Mouse (Mus musculus) limb, embryonic 11.5 days (tissue): ENCODE data around the gene Pfas. TPM values are rescaled to one million over a fixed set of nuclear protein-coding genes. Genes with fewer than 3 reads are reported as not detected.

Source experiments
- ATAC-seq: fragments of 200-750 bp; cut with Nextera tagmentation; 2 replicates; pipeline ENCODE4 v1.8.0; 2017; ENCODE audit warnings: low read depth; ENCODE audit not compliant: insufficient number of reproducible peaks, low FRiP score, low TSS enrichment
- DNase-seq: peaks from one replicate; pipeline ENCODE4 v3.0.0-alpha.2; 2015; ENCODE audit warnings: low spot score
- H3K27ac ChIP-seq: fragments of 300-500 bp; sonication (generic); replicated peaks from 2 replicates; pipeline ENCODE4 v1.5.1; 2014; ENCODE audit warnings: low read depth, mild to moderate bottlenecking, low read length
- H3K27me3 ChIP-seq: fragments of 300-500 bp; sonication (generic); 2 replicates; pipeline ENCODE4 v1.6.1; 2014; ENCODE audit warnings: mild to moderate bottlenecking, low read length, mixed read lengths; ENCODE audit not compliant: control insufficient read depth, insufficient read depth
- H3K36me3 ChIP-seq: fragments of 300-500 bp; sonication (generic); 2 replicates; pipeline ENCODE4 v1.6.1; 2014; ENCODE audit warnings: mild to moderate bottlenecking, low read length, moderate library complexity, mixed read lengths; ENCODE audit not compliant: control insufficient read depth, insufficient read depth
- H3K4me1 ChIP-seq: fragments of 300-500 bp; sonication (generic); 2 replicates; pipeline ENCODE4 v1.6.1; 2014; ENCODE audit warnings: low read length, mixed read lengths; ENCODE audit not compliant: control insufficient read depth, insufficient read depth
- H3K4me2 ChIP-seq: fragments of 300-500 bp; sonication (generic); 2 replicates; pipeline ENCODE4 v1.6.1; 2014; ENCODE audit warnings: low read depth, mild to moderate bottlenecking, moderate library complexity; ENCODE audit not compliant: severe bottlenecking
- H3K4me3 ChIP-seq: fragments of 300-500 bp; sonication (generic); 2 replicates; pipeline ENCODE4 v1.5.1; 2014; ENCODE audit warnings: low read depth, low read length
- H3K9ac ChIP-seq: fragments of 300-500 bp; sonication (generic); 2 replicates; pipeline ENCODE4 v1.6.1; 2014; ENCODE audit warnings: mild to moderate bottlenecking, low read length
- H3K9me3 ChIP-seq: fragments of 300-500 bp; sonication (generic); 2 replicates; pipeline ENCODE4 v1.6.1; 2016; ENCODE audit warnings: low read length; ENCODE audit not compliant: control insufficient read depth
- WGBS: fragments of 180-500 bp; shearing (Covaris S2); extraction: QIAGEN DNeasy Blood & Tissue Kit; methylation state at CpG from one replicate; pipeline ENCODE4 v1.1.7; 2014; 5-methylcytosine and 5-hydroxymethylcytosine counted together
- polyA plus RNA-seq: library from polyadenylated mRNA; unstranded; fragments of >200 nt; fragmentation: Nextera tagmentation; extraction: Ambion mirVana; gene quantifications from 2 replicates; pipeline ENCODE4 v1.2.1, GENCODE M21; 2014

The Pfas gene
- polyA plus RNA-seq, 1 experiment from 2014 or later = 43.6 TPM

- no peaks in the 10 kb centered on the region for H3K9me3 ChIP-seq
- H3K36me3 ChIP-seq = peaks cover 10% of the 10 kb centered on the region; the same call in 1 of the 2 replicates
- peak within 1 kb of the TSS; percentile 90 for H3K27ac ChIP-seq
- no peaks in the 10 kb centered on the region for H3K27me3 ChIP-seq
- peaks cover 8% of the 10 kb centered on the region for H3K4me1 ChIP-seq
- ATAC-seq = peak; percentile 80
- WGBS = under 1% methylated on average over 54 of the region's 54 CpGs
- peak; percentile 91 for DNase-seq
- peak within 1 kb of the TSS; percentile 94 for H3K4me3 ChIP-seq
- H3K4me2 ChIP-seq = peak within 1 kb of the TSS; percentile 83
- peak within 1 kb of the TSS; percentile 87 for H3K9ac ChIP-seq
Observed at GRCm38 (mm10) chr11:69045531-69046394, 37.5 kb upstream of the Pfas start, which contains the start of gene Aurkb. Aurkb (plus strand) TSS chr11:69045647.

GRCm38 (mm10) chr11:69038173-69038572 lies 29.9 kb upstream of the Pfas start:
- peak overlapping the region; percentile 5; the same call in 1 of the 2 replicates for H3K4me3 ChIP-seq
- no peaks in the 10 kb centered on the region for H3K9me3 ChIP-seq
- DNase-seq (peak; percentile 25), ATAC-seq (no peak)
- H3K27ac ChIP-seq = no peak overlapping the region
- H3K27me3 ChIP-seq = no peaks in the 10 kb centered on the region
- no peak overlapping the region; the same call in 1 of the 2 replicates for H3K4me2 ChIP-seq
- peaks cover 12% of the 10 kb centered on the region; the same call in 1 of the 2 replicates for H3K4me1 ChIP-seq
- no peak overlapping the region for H3K9ac ChIP-seq
- 72% methylated on average over 5 of the region's 5 CpGs for WGBS
- peaks cover 5% of the 10 kb centered on the region; the same call in 1 of the 2 replicates for H3K36me3 ChIP-seq

GRCm38 (mm10) chr11:69037231-69038061 lies 29.2 kb upstream of the Pfas start:
- peak overlapping the region; percentile 54 for H3K4me2 ChIP-seq
- no peaks in the 10 kb centered on the region for H3K27me3 ChIP-seq
- peak; percentile 95 for DNase-seq
- peak overlapping the region; percentile 72; the same call in 1 of the 2 replicates for H3K27ac ChIP-seq
- H3K36me3 ChIP-seq = peaks cover 5% of the 10 kb centered on the region; the same call in 1 of the 2 replicates
- no peaks in the 10 kb centered on the region for H3K9me3 ChIP-seq
- peaks cover 12% of the 10 kb centered on the region; the same call in 1 of the 2 replicates for H3K4me1 ChIP-seq
- under 1% methylated on average over 34 of the region's 34 CpGs for WGBS
- ATAC-seq = peak; percentile 18; the same call in 1 of the 2 replicates
- H3K4me3 ChIP-seq = peak overlapping the region; percentile 71
- peak overlapping the region; percentile 72 for H3K9ac ChIP-seq

GRCm38 (mm10) chr11:69036486-69037230 lies 28.4 kb upstream of the Pfas start:
- no peaks in the 10 kb centered on the region for H3K9me3 ChIP-seq
- H3K36me3 ChIP-seq = peaks cover 5% of the 10 kb centered on the region
- H3K4me1 ChIP-seq = peaks cover 12% of the 10 kb centered on the region; the same call in 1 of the 2 replicates
- 10% methylated on average over 20 of the region's 20 CpGs for WGBS
- peak overlapping the region; percentile 54 for H3K4me2 ChIP-seq
- no peak for ATAC-seq
- no peaks in the 10 kb centered on the region for H3K27me3 ChIP-seq
- peak; percentile 97 for DNase-seq
- H3K4me3 ChIP-seq = peak overlapping the region; percentile 71
- peak overlapping the region; percentile 72; the same call in 1 of the 2 replicates for H3K27ac ChIP-seq
- H3K9ac ChIP-seq = peak overlapping the region; percentile 72

- ATAC-seq = no peak
- no peak overlapping the region for H3K9ac ChIP-seq
- no peak overlapping the region for H3K27ac ChIP-seq
- WGBS = 14% methylated on average over 8 of the region's 8 CpGs
- peak overlapping the region; percentile 3; the same call in 1 of the 2 replicates for H3K4me2 ChIP-seq
- no peaks in the 10 kb centered on the region for H3K9me3 ChIP-seq
- H3K36me3 ChIP-seq = peaks cover 12% of the 10 kb centered on the region
- no peaks in the 10 kb centered on the region for H3K27me3 ChIP-seq
- peak; percentile 87 for DNase-seq
- H3K4me1 ChIP-seq = peaks cover 12% of the 10 kb centered on the region; the same call in 1 of the 2 replicates
- no peak overlapping the region for H3K4me3 ChIP-seq
Observed at GRCm38 (mm10) chr11:69035849-69036248, 27.6 kb upstream of the Pfas start.

GRCm38 (mm10) chr11:69035411-69035810 lies 27.2 kb upstream of the Pfas start:
- H3K4me1 ChIP-seq = peaks cover 12% of the 10 kb centered on the region; the same call in 1 of the 2 replicates
- H3K27ac ChIP-seq = no peak overlapping the region
- 0 out of 2 replicates have a peak overlapping the region, but pooled peaks have one; percentile 3 for H3K4me2 ChIP-seq
- H3K4me3 ChIP-seq = no peak overlapping the region
- H3K9me3 ChIP-seq = no peaks in the 10 kb centered on the region
- no peak for DNase-seq
- peaks cover 16% of the 10 kb centered on the region for H3K36me3 ChIP-seq
- WGBS = 85% methylated on average over 9 of the region's 9 CpGs
- H3K9ac ChIP-seq = no peak overlapping the region
- no peak for ATAC-seq
- no peaks in the 10 kb centered on the region for H3K27me3 ChIP-seq

- H3K4me3 ChIP-seq = no peak overlapping the region
Observed at GRCm38 (mm10) chr11:69034585-69034984, 26.3 kb upstream of the Pfas start.

More at GRCm38 (mm10) chr11:69034585-69034984, 26.3 kb upstream of the Pfas start:
- Histone ChIP-seq H3K9me3 (no peaks in the 10 kb centered on the region), H3K27ac (no peak overlapping the region), H3K4me2 (no peak overlapping the region), H3K36me3 (peaks cover 20% of the 10 kb centered on the region), H3K4me1 (peaks cover 12% of the 10 kb centered on the region; the same call in 1 of the 2 replicates), H3K9ac (no peak overlapping the region), H3K27me3 (no peaks in the 10 kb centered on the region)
- 87% methylated on average over 3 of the region's 3 CpGs for WGBS
- ATAC-seq (no peak), DNase-seq (no peak)
